Mouse (Mus musculus) CD4-positive, CD25-positive, alpha-beta regulatory T cell, adult 4 months (primary cell): Measurements from ENCODE around the gene Rdh1. TPM values are rescaled to one million over a fixed set of nuclear protein-coding genes. Genes with fewer than 3 reads are reported as not detected.

ENCODE experiments used
- polyA plus RNA-seq, 2 experiments: library from polyadenylated mRNA; unstranded; fragments of 100-300 nt; shearing (Covaris generic); gene quantifications; one replicate each; pipeline ENCODE4 v1.2.1; 2017

The Rdh1 gene
- polyA plus RNA-seq, 2 experiments from 2014 or later = 0.27 TPM; not detected in 1

Other genes with a start within 250 kb of the Rdh1 start
- not detected for gene Ndufa4l2, start 244.8 kb upstream of the Rdh1 start, polyA plus RNA-seq
- gene Shmt2, start 237.3 kb upstream of the Rdh1 start, polyA plus RNA-seq = 10 to 100 TPM; 55.4 to 78.3 TPM
- gene Nxph4, start 225.2 kb upstream of the Rdh1 start, polyA plus RNA-seq = not detected
- under 1 TPM; 0.30 to 0.96 TPM for gene Lrp1, start 138.6 kb upstream of the Rdh1 start, polyA plus RNA-seq
- 100 to 1,000 TPM; 173 to 320 TPM for gene Stat6, start 116.7 kb upstream of the Rdh1 start, polyA plus RNA-seq
- 1 to 10 TPM; 2.5 to 4.0 TPM for gene Nemp1, start 92.8 kb upstream of the Rdh1 start, polyA plus RNA-seq
- 10 to 100 TPM in 1 of 2 experiments, 1 to 10 TPM in 1; 8.9 to 10.8 TPM for gene Nab2, start 91.2 kb upstream of the Rdh1 start, polyA plus RNA-seq
- not detected for gene Myo1a, start 54.6 kb upstream of the Rdh1 start, polyA plus RNA-seq
- gene Tac2, start 35.2 kb upstream of the Rdh1 start, polyA plus RNA-seq = not detected
- under 1 TPM; 0.57 to 0.81 TPM for gene Zbtb39, start 20.2 kb upstream of the Rdh1 start, polyA plus RNA-seq
- gene Gpr182, start 8.0 kb upstream of the Rdh1 start, polyA plus RNA-seq = under 1 TPM in 1 of 2 experiments, not detected in 1; 0.29 TPM
- under 1 TPM in 1 of 2 experiments, not detected in 1; 0.40 TPM for gene Rdh16f1, start 66 bp downstream of the Rdh1 start, polyA plus RNA-seq
- gene Rdh9, start 16.7 kb downstream of the Rdh1 start, polyA plus RNA-seq = 1 to 10 TPM in 1 of 2 experiments, not detected in 1; 1.5 TPM
- not detected for gene Rdh16, start 41.4 kb downstream of the Rdh1 start, polyA plus RNA-seq
- gene Rdh19, start 90.2 kb downstream of the Rdh1 start, polyA plus RNA-seq = not detected
- gene Rdh16f2, start 106.8 kb downstream of the Rdh1 start, polyA plus RNA-seq = not detected
- not detected for gene Rdh7, start 129.1 kb downstream of the Rdh1 start, polyA plus RNA-seq
- not detected for gene Sdr9c7, start 138.8 kb downstream of the Rdh1 start, polyA plus RNA-seq
- not detected for gene Hsd17b6, start 247.9 kb downstream of the Rdh1 start, polyA plus RNA-seq